Mouse (Mus musculus): ENCODE measurements around the gene Sh3bp5.

DNA sequence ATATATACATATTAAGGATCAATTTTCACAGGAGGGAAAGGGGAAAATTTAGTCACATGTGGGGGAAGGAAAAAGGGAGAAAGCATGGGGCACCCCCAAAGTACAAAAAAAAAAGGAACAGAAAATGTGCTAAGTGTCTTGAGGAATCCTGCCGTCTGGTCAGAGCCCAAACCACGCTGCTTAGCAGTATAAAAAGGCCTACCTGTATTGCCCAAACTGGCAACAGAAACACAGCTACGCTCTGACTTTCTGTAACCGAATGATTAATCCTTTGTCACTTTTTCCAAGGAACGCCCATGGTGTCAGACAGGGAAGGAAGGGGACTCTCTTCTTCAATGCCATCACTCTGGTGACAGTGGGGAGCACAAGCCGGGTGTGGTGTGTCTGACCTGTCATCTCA is 30.2 kb downstream of the Sh3bp5 start:
- TF ChIP-seq TBP (IDR thresholded peaks at IDR 0.05; ENCODE audit: low read depth, low read length): no peak
- TF ChIP-seq ZKSCAN1 (IDR thresholded peaks at IDR 0.05; ENCODE audit: low read depth, low read length): no peak

All from MEL (cell line).